ENCODE assay signal across 29 mouse cellular contexts in the genomic region with DNA sequence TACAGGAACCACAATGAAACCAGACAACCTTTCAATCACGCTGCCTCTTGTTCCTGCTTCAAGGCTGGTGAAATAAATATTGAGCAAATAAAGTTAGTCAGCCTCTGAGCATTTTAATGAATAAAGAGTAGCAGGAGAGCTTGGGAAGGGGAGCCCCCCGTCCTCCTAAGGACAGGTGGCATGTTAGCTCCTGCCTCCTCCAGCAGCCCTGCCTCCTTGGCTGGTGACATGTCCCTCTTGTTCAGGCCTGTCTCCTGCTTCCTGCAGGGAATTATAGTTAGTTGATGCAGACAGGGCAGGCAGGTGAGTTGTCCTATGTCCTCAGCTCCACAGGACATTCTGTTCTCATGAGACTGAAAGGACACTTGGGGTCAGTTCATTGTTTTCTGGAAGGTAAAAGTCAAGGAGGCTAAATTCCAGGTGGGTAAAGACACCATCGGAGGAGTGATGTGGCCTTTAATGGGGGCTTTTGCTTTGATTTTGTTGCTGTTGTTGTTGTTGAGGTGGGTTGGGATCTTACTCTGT.
DNase-seq lines count a peak whose midpoint lies in the region; ATAC-seq and TF ChIP-seq lines count a peak whose summit lies in the region.
"Had no signal": no experiment of that assay in that cellular context is flagged by ENCODE, and none has a peak within 500 bp of the region (broad histone marks: within the 10 kb centered on the region; RNA-seq: fewer than 3 reads in every experiment).

No protein-coding gene starts in this region.

- TF ChIP-seq CTCF in layer of hippocampus, adult 2 months (conservative IDR thresholded peaks at IDR 0.05), result no peak
- no peak for TF ChIP-seq CTCF in stomach, postnatal 0 days (IDR thresholded peaks at IDR 0.05; ENCODE audit: low read depth)
- TF ChIP-seq CTCF in gastrocnemius, adult 2 months (IDR thresholded peaks at IDR 0.05), result no peak

- no peaks in the 10 kb centered on the region for H3K9me3 ChIP-seq in limb, embryonic 15.5 days
- H3K9me3 ChIP-seq in stomach, postnatal 0 days (ENCODE audit: control insufficient read depth, low read length), result no peaks in the 10 kb centered on the region
- H3K9me3 ChIP-seq: forebrain, embryonic 12.5 days; heart, embryonic 13.5 days; hindbrain, embryonic 10.5 days; hindbrain, embryonic 15.5 days; lung, embryonic 15.5 days; megakaryocyte, embryonic 14.5 days; midbrain, embryonic 12.5 days had no signal

- intact Hi-C loops in gastrocnemius, adult 2 months (cut with DNase I), result no loop called here

- no peak for ATAC-seq in limb, embryonic 15.5 days (ENCODE audit: insufficient number of reproducible peaks, low FRiP score, low TSS enrichment, low read depth)
- no peak; the same call in 1 of the 2 replicates for ATAC-seq in stomach, postnatal 0 days (ENCODE audit: low FRiP score, low TSS enrichment)
- ATAC-seq: CD4-positive, CD25-positive, alpha-beta regulatory T cell, adult 4 months had no signal

- 51% methylated on average over 3 of the region's 3 CpGs for WGBS in limb, embryonic 15.5 days
- WGBS in stomach, postnatal 0 days, result 65% methylated on average over 3 of the region's 3 CpGs

- H3K4me3 ChIP-seq in layer of hippocampus, adult 2 months, result no peak overlapping the region
- H3K4me3 ChIP-seq in limb, embryonic 15.5 days, result no peak overlapping the region
- H3K4me3 ChIP-seq in stomach, postnatal 0 days (ENCODE audit: low read depth, low read length), result no peak overlapping the region
- H3K4me3 ChIP-seq in gastrocnemius, adult 2 months, result no peak overlapping the region
- H3K4me3 ChIP-seq: erythroblast, embryonic 14.5 days; forebrain, embryonic 12.5 days; heart, adult 2 months; heart, embryonic 13.5 days; hindbrain, embryonic 10.5 days; hindbrain, embryonic 15.5 days; lung, embryonic 15.5 days; megakaryocyte, embryonic 14.5 days; midbrain, embryonic 12.5 days had no signal

- no peaks in the 10 kb centered on the region for H3K27me3 ChIP-seq in limb, embryonic 15.5 days
- H3K27me3 ChIP-seq in stomach, postnatal 0 days (ENCODE audit: control insufficient read depth, insufficient read depth, low read length), result no peaks in the 10 kb centered on the region
- H3K27me3 ChIP-seq: hindbrain, embryonic 15.5 days; lung, embryonic 15.5 days; midbrain, embryonic 12.5 days had no signal

- no peaks in the 10 kb centered on the region for H3K36me3 ChIP-seq in limb, embryonic 15.5 days
- H3K36me3 ChIP-seq in stomach, postnatal 0 days (ENCODE audit: control insufficient read depth, insufficient read depth, low read length), result no peaks in the 10 kb centered on the region
- H3K36me3 ChIP-seq: forebrain, embryonic 12.5 days; heart, embryonic 13.5 days; hindbrain, embryonic 10.5 days; hindbrain, embryonic 15.5 days; lung, embryonic 15.5 days; midbrain, embryonic 12.5 days had no signal

- H3K9ac ChIP-seq in limb, embryonic 15.5 days, result no peak overlapping the region
- no peak overlapping the region for H3K9ac ChIP-seq in stomach, postnatal 0 days (ENCODE audit: low read length)
- H3K9ac ChIP-seq: forebrain, embryonic 12.5 days; heart, embryonic 13.5 days; hindbrain, embryonic 15.5 days; lung, embryonic 15.5 days; midbrain, embryonic 12.5 days had no signal

- H3K27ac ChIP-seq in layer of hippocampus, adult 2 months, result peak overlapping the region; percentile 78
- peak overlapping the region; percentile 76 for H3K27ac ChIP-seq in limb, embryonic 15.5 days
- H3K27ac ChIP-seq in stomach, postnatal 0 days (replicated peaks), result peak overlapping the region; percentile 79
- H3K27ac ChIP-seq in gastrocnemius, adult 2 months, result no peak overlapping the region
- H3K27ac ChIP-seq: heart, adult 2 months; heart, embryonic 13.5 days; hindbrain, embryonic 10.5 days; midbrain, embryonic 12.5 days had no signal

- peaks cover 19% of the 10 kb centered on the region for H3K4me1 ChIP-seq in limb, embryonic 15.5 days
- 0 out of 2 replicates have a peak, but pooled peaks cover 3% of the 10 kb centered on the region for H3K4me1 ChIP-seq in stomach, postnatal 0 days (replicated peaks; ENCODE audit: control insufficient read depth, insufficient read depth)

- H3K4me2 ChIP-seq in limb, embryonic 15.5 days, result no peak overlapping the region
- 0 out of 2 replicates have a peak overlapping the region, but pooled peaks have one; percentile 11 for H3K4me2 ChIP-seq in stomach, postnatal 0 days (replicated peaks; ENCODE audit: low read depth)
- H3K4me2 ChIP-seq: forebrain, embryonic 12.5 days; heart, embryonic 13.5 days; hindbrain, embryonic 15.5 days; liver, embryonic 11.5 days; lung, embryonic 15.5 days; midbrain, embryonic 12.5 days had no signal

- no peak for DNase-seq in layer of hippocampus, adult 2 months (ENCODE audit: low spot score in 2 of 2)
- no peak for DNase-seq in layer of hippocampus, postnatal 10 days (ENCODE audit: low spot score in 2 of 2)
- DNase-seq in urinary bladder, postnatal 14 days (ENCODE audit: low spot score), result peak; percentile 67
- DNase-seq in urinary bladder, postnatal 25 days (ENCODE audit: low spot score), result no peak
- no peak for DNase-seq in stomach, postnatal 0 days (ENCODE audit: low spot score)
- DNase-seq in spleen, adult 18-20 months, result no peak
- DNase-seq in gastrocnemius, adult 2 months, result no peak
- DNase-seq: adrenal gland, postnatal 25 days; cerebellum, adult 11-12 months; cerebellum, adult 9-11 months; gastrocnemius, postnatal 36 days; heart, adult 2 months; heart, postnatal 10 days; kidney, adult 18-20 months; kidney, postnatal 4 days; lung, postnatal 4 days; thymus, adult 2 months; thymus, postnatal 36 days had no signal

- peak; percentile 81 for TF ChIP-seq EP300 in stomach, postnatal 0 days (optimal IDR thresholded peaks at IDR 0.05)
